Mouse (Mus musculus): ENCODE results near the gene Psmd11. TPM values are rescaled to one million over a fixed set of nuclear protein-coding genes. Genes with fewer than 3 reads are reported as not detected.
A peak's percentile ranks its signal among the peaks of the same experiment; 100 is the strongest.
"Not testable (repeated sequence)": the region's sequence is repeated elsewhere in the genome, so short reads cannot be mapped to it uniquely, and the experiment has no call there.

The Psmd11 gene
- polyA plus RNA-seq, 1 experiment: 43.9 TPM

- no peak for DNase-seq (ENCODE audit: low read depth, low spot score)
- WGBS: 53% methylated on average over 5 of the region's 5 CpGs
Observed at GRCm38 (mm10) chr11:80425247-80425778, 3.1 kb upstream of the Psmd11 start.

GRCm38 (mm10) chr11:80426029-80426813 lies 2.2 kb upstream of the Psmd11 start:
- 75% methylated on average over 16 of the region's 16 CpGs for WGBS

GRCm38 (mm10) chr11:80429009-80429475 lies 627 bp downstream of the Psmd11 start:
- WGBS: under 1% methylated on average over 37 of the region's 37 CpGs
- no peak for DNase-seq (ENCODE audit: low read depth, low spot score)

More at GRCm38 (mm10) chr11:80426029-80426813, 2.2 kb upstream of the Psmd11 start:
- not testable (repeated sequence) for DNase-seq (ENCODE audit: low read depth, low spot score)

GRCm38 (mm10) chr11:80429500-80430166 lies 1.2 kb downstream of the Psmd11 start:
- 29% methylated on average over 14 of the region's 14 CpGs for WGBS

GRCm38 (mm10) chr11:80430366-80430910 lies 2.0 kb downstream of the Psmd11 start:
- 88% methylated on average over 3 of the region's 3 CpGs for WGBS
- DNase-seq (ENCODE audit: low read depth, low spot score): no peak

More at GRCm38 (mm10) chr11:80429500-80430166, 1.2 kb downstream of the Psmd11 start:
- DNase-seq (ENCODE audit: low read depth, low spot score): no peak

GRCm38 (mm10) chr11:80446916-80447315 lies 18.5 kb downstream of the Psmd11 start:
- WGBS: 87% methylated on average over 3 of the region's 3 CpGs
- DNase-seq (ENCODE audit: low read depth, low spot score): no peak

- 93% methylated on average over 2 of the region's 2 CpGs for WGBS
- no peak for DNase-seq (ENCODE audit: low read depth, low spot score)
Observed at GRCm38 (mm10) chr11:80449859-80450258, 21.4 kb downstream of the Psmd11 start.

- no peak for DNase-seq (ENCODE audit: low read depth, low spot score)
- WGBS: 83% methylated on average over 3 of the region's 3 CpGs
Observed at GRCm38 (mm10) chr11:80452242-80452641, 23.8 kb downstream of the Psmd11 start.

- DNase-seq (ENCODE audit: low read depth, low spot score): no peak
- WGBS: 93% methylated on average over 1 of the region's 1 CpGs
Observed at GRCm38 (mm10) chr11:80453198-80453597, 24.8 kb downstream of the Psmd11 start.

- DNase-seq (ENCODE audit: low read depth, low spot score): not testable (repeated sequence)
- 72% methylated on average over 4 of the region's 4 CpGs for WGBS
Observed at GRCm38 (mm10) chr11:80463605-80464130, 35.3 kb downstream of the Psmd11 start.

GRCm38 (mm10) chr11:80471836-80472605 lies 43.6 kb downstream of the Psmd11 start:
- WGBS: 80% methylated on average over 16 of the region's 16 CpGs
- no peak for DNase-seq (ENCODE audit: low read depth, low spot score)

GRCm38 (mm10) chr11:80474175-80474691 lies 45.8 kb downstream of the Psmd11 start:
- WGBS: 62% methylated on average over 2 of the region's 2 CpGs
- no peak for DNase-seq (ENCODE audit: low read depth, low spot score)

GRCm38 (mm10) chr11:80474846-80475245 lies 46.4 kb downstream of the Psmd11 start:
- WGBS: 78% methylated on average over 11 of the region's 11 CpGs
- DNase-seq (ENCODE audit: low read depth, low spot score): no peak

- 92% methylated on average over 9 of the region's 9 CpGs for WGBS
- DNase-seq (ENCODE audit: low read depth, low spot score): no peak
Observed at GRCm38 (mm10) chr11:80475544-80475943, 47.1 kb downstream of the Psmd11 start.

- WGBS: under 1% methylated on average over 102 of the region's 116 CpGs
- peak; percentile 38 for DNase-seq (ENCODE audit: low read depth, low spot score)
Observed at GRCm38 (mm10) chr11:80476222-80477189, 48.1 kb downstream of the Psmd11 start, which contains the start of gene Cdk5r1. TSS of gene Cdk5r1 (plus strand) at chr11:80477023.

GRCm38 (mm10) chr11:80477341-80478199 lies 49.2 kb downstream of the Psmd11 start:
- no peak for DNase-seq (ENCODE audit: low read depth, low spot score)
- 20% methylated on average over 54 of the region's 55 CpGs for WGBS
